Mouse (Mus musculus) cerebellum, adult 2 months (tissue): ENCODE data around the gene Gm49510.
A peak's percentile ranks its signal among the peaks of the same experiment; 100 is the strongest.

Source experiments
- CTCF ChIP-seq: fragments of 200-500 bp; IDR thresholded peaks from 2 replicates; pipeline ENCODE4 v1.5.1; 2011; ENCODE audit warnings: low read depth, mild to moderate bottlenecking, control low read depth, low read length, moderate library complexity, borderline replicate concordance; ENCODE audit not compliant: insufficient read depth
- POLR2A ChIP-seq: fragments of 200-500 bp; IDR thresholded peaks from 2 replicates; pipeline ENCODE4 v1.6.1; 2011; ENCODE audit warnings: low read length, control low read depth, borderline replicate concordance; ENCODE audit not compliant: insufficient read depth

GRCm38 (mm10) chr15:78915660-78916017 lies 16.2 kb downstream of the Gm49510 start:
- TF ChIP-seq POLR2A (peak; percentile 14; the same call in 1 of the 2 replicates), CTCF (peak; percentile 98)
